Mouse (Mus musculus): ENCODE measurements around the gene Vps52. TPM values are rescaled to one million over a fixed set of nuclear protein-coding genes. Genes with fewer than 3 reads are reported as not detected.

Gene Vps52
- total and polyA plus RNA-seq, 2 experiments from 2014 or later, result 46.1 to 65.8 TPM

GRCm38 (mm10) chr17:33940981-33941380, 14.6 kb upstream of the Vps52 start:
- WGBS, result 4% methylated on average over 25 of the region's 26 CpGs
- Histone ChIP-seq H3K4me3 (ENCODE audit: low read depth, low read length) (peak overlapping the region; percentile 72), H3K9ac (replicated peaks; ENCODE audit: low read length, poor library complexity, severe bottlenecking) (peak overlapping the region; percentile 65), H3K9me3 (ENCODE audit: low read length) (no peaks in the 10 kb centered on the region), H3K27ac (ENCODE audit: low read depth, low read length) (no peak overlapping the region), H3K4me1 (ENCODE audit: insufficient read depth, low read length) (peaks cover 16% of the 10 kb centered on the region), H3K36me3 (ENCODE audit: insufficient read depth, low read length) (peaks cover 26% of the 10 kb centered on the region), H3K27me3 (ENCODE audit: insufficient read depth, low read length) (no peaks in the 10 kb centered on the region), H3K4me2 (ENCODE audit: low read depth, low read length, poor library complexity, severe bottlenecking) (peak overlapping the region; percentile 98)
- DNase-seq (ENCODE audit: low spot score) (no peak), ATAC-seq (ENCODE audit: low FRiP score) (no peak)
- no peak for TF ChIP-seq CTCF (IDR thresholded peaks at IDR 0.05)

- no peak for TF ChIP-seq CTCF (IDR thresholded peaks at IDR 0.05)
- H3K9me3 ChIP-seq (ENCODE audit: low read length), result no peaks in the 10 kb centered on the region
- H3K36me3 ChIP-seq (ENCODE audit: insufficient read depth, low read length), result peaks cover 29% of the 10 kb centered on the region
- H3K27me3 ChIP-seq (ENCODE audit: insufficient read depth, low read length), result no peaks in the 10 kb centered on the region
- peaks cover 16% of the 10 kb centered on the region for H3K4me1 ChIP-seq (ENCODE audit: insufficient read depth, low read length)
- ATAC-seq (ENCODE audit: low FRiP score), result no peak
- 67% methylated on average over 19 of the region's 19 CpGs for WGBS
- no peak for DNase-seq (ENCODE audit: low spot score)
- peak overlapping the region; percentile 98 for H3K4me2 ChIP-seq (ENCODE audit: low read depth, low read length, poor library complexity, severe bottlenecking)
- peak overlapping the region; percentile 65 for H3K9ac ChIP-seq (replicated peaks; ENCODE audit: low read length, poor library complexity, severe bottlenecking)
- H3K27ac ChIP-seq (ENCODE audit: low read depth, low read length), result no peak overlapping the region
- peak overlapping the region; percentile 72 for H3K4me3 ChIP-seq (ENCODE audit: low read depth, low read length)
Observed at GRCm38 (mm10) chr17:33941381-33941780, 14.2 kb upstream of the Vps52 start.

GRCm38 (mm10) chr17:33943454-33943853, 12.2 kb upstream of the Vps52 start:
- peaks cover 27% of the 10 kb centered on the region for H3K36me3 ChIP-seq (ENCODE audit: insufficient read depth, low read length)
- no peak overlapping the region for H3K9ac ChIP-seq (replicated peaks; ENCODE audit: low read length, poor library complexity, severe bottlenecking)
- H3K4me1 ChIP-seq (ENCODE audit: insufficient read depth, low read length), result peaks cover 16% of the 10 kb centered on the region
- H3K9me3 ChIP-seq (ENCODE audit: low read length), result no peaks in the 10 kb centered on the region
- no peak for TF ChIP-seq CTCF (IDR thresholded peaks at IDR 0.05)
- H3K4me3 ChIP-seq (ENCODE audit: low read depth, low read length), result no peak overlapping the region
- no peaks in the 10 kb centered on the region for H3K27me3 ChIP-seq (ENCODE audit: insufficient read depth, low read length)
- ATAC-seq (ENCODE audit: low FRiP score) (no peak), DNase-seq (ENCODE audit: low spot score) (no peak)
- 92% methylated on average over 15 of the region's 15 CpGs for WGBS
- H3K27ac ChIP-seq (ENCODE audit: low read depth, low read length), result no peak overlapping the region
- H3K4me2 ChIP-seq (ENCODE audit: low read depth, low read length, poor library complexity, severe bottlenecking), result no peak overlapping the region

- Histone ChIP-seq H3K4me3 (ENCODE audit: low read depth, low read length) (no peak overlapping the region), H3K27me3 (ENCODE audit: insufficient read depth, low read length) (no peaks in the 10 kb centered on the region), H3K36me3 (ENCODE audit: insufficient read depth, low read length) (peaks cover 31% of the 10 kb centered on the region), H3K4me1 (ENCODE audit: insufficient read depth, low read length) (peaks cover 5% of the 10 kb centered on the region; the same call in 1 of the 2 replicates), H3K9ac (replicated peaks; ENCODE audit: low read length, poor library complexity, severe bottlenecking) (no peak overlapping the region), H3K9me3 (ENCODE audit: low read length) (no peaks in the 10 kb centered on the region), H3K27ac (ENCODE audit: low read depth, low read length) (no peak overlapping the region), H3K4me2 (ENCODE audit: low read depth, low read length, poor library complexity, severe bottlenecking) (no peak overlapping the region)
- no peak for DNase-seq (ENCODE audit: low spot score)
- WGBS, result 91% methylated on average over 10 of the region's 10 CpGs
- no peak for TF ChIP-seq CTCF (IDR thresholded peaks at IDR 0.05)
- ATAC-seq (ENCODE audit: low FRiP score), result no peak
Observed at GRCm38 (mm10) chr17:33947430-33948089, 8.1 kb upstream of the Vps52 start.

GRCm38 (mm10) chr17:33948090-33948904, 7.3 kb upstream of the Vps52 start:
- Histone ChIP-seq H3K36me3 (ENCODE audit: insufficient read depth, low read length) (peaks cover 36% of the 10 kb centered on the region), H3K4me2 (ENCODE audit: low read depth, low read length, poor library complexity, severe bottlenecking) (no peak overlapping the region), H3K9me3 (ENCODE audit: low read length) (no peaks in the 10 kb centered on the region), H3K27me3 (ENCODE audit: insufficient read depth, low read length) (no peaks in the 10 kb centered on the region), H3K9ac (replicated peaks; ENCODE audit: low read length, poor library complexity, severe bottlenecking) (no peak overlapping the region), H3K4me3 (ENCODE audit: low read depth, low read length) (no peak overlapping the region), H3K4me1 (ENCODE audit: insufficient read depth, low read length) (peaks cover 5% of the 10 kb centered on the region; the same call in 1 of the 2 replicates), H3K27ac (ENCODE audit: low read depth, low read length) (no peak overlapping the region)
- TF ChIP-seq CTCF (IDR thresholded peaks at IDR 0.05), result no peak
- DNase-seq (ENCODE audit: low spot score), result no peak
- WGBS, result 89% methylated on average over 22 of the region's 22 CpGs
- ATAC-seq (ENCODE audit: low FRiP score), result no peak
